20 mouse cellular contexts compared by ENCODE assay signal in genomic region chr8:125727797-125728196, GRCm38 (mm10). TPM values are rescaled to one million over a fixed set of nuclear protein-coding genes. Genes with fewer than 3 reads are reported as not detected.
A peak's percentile ranks its signal among the peaks of the same experiment; 100 is the strongest.
DNase-seq lines count a peak whose midpoint lies in the region; ATAC-seq lines count a peak whose summit lies in the region.
"Had no signal": no experiment of that assay in that cellular context is flagged by ENCODE, and none has a peak within 500 bp of the region (broad histone marks: within the 10 kb centered on the region; RNA-seq: fewer than 3 reads in every experiment).

No protein-coding gene starts in this region.

- no peaks in the 10 kb centered on the region for H3K36me3 ChIP-seq in limb, embryonic 13.5 days
- H3K36me3 ChIP-seq: embryonic facial prominence, embryonic 15.5 days; hindbrain, embryonic 15.5 days; midbrain, embryonic 13.5 days had no signal

- DNase-seq in lung, adult 18-20 months, result peak; percentile 33 to 46
- no peak for DNase-seq in lung, postnatal 14 days
- DNase-seq in lung, postnatal 10 days, result peak; percentile 46
- DNase-seq in right cerebral cortex, postnatal 25 days, result no peak
- no peak for DNase-seq in adrenal gland, postnatal 4 days (ENCODE audit: low spot score in 2 of 2)
- DNase-seq: adrenal gland, postnatal 25 days; cerebellum, adult 11 months; cerebellum, adult 9-11 months; gastrocnemius, adult 2 months; kidney, adult 9 months; kidney, postnatal 36 days; thymus, postnatal 14 days had no signal

- H3K4me1 ChIP-seq in limb, embryonic 13.5 days, result peaks cover 43% of the 10 kb centered on the region
- H3K4me1 ChIP-seq: midbrain, embryonic 13.5 days had no signal

- H3K4me2 ChIP-seq in limb, embryonic 13.5 days (replicated peaks), result no peak overlapping the region
- H3K4me2 ChIP-seq: embryonic facial prominence, embryonic 15.5 days; hindbrain, embryonic 15.5 days; midbrain, embryonic 13.5 days had no signal

- no peaks in the 10 kb centered on the region for H3K27me3 ChIP-seq in limb, embryonic 13.5 days
- H3K27me3 ChIP-seq: embryonic facial prominence, embryonic 15.5 days; hindbrain, embryonic 15.5 days; midbrain, embryonic 13.5 days had no signal

- WGBS in limb, embryonic 13.5 days, result 46% methylated on average over 8 of the region's 8 CpGs

- H3K9ac ChIP-seq in limb, embryonic 13.5 days, result no peak overlapping the region
- H3K9ac ChIP-seq: embryonic facial prominence, embryonic 15.5 days; hindbrain, embryonic 15.5 days; liver, embryonic 14.5 days; midbrain, embryonic 13.5 days had no signal

- H3K4me3 ChIP-seq in limb, embryonic 13.5 days, result no peak overlapping the region
- H3K4me3 ChIP-seq: embryonic facial prominence, embryonic 15.5 days; gastrocnemius, adult 2 months; hindbrain, embryonic 15.5 days; midbrain, embryonic 13.5 days had no signal

- H3K9me3 ChIP-seq in limb, embryonic 13.5 days, result no peaks in the 10 kb centered on the region
- H3K9me3 ChIP-seq: embryonic facial prominence, embryonic 15.5 days; hindbrain, embryonic 15.5 days; midbrain, embryonic 13.5 days had no signal

- H3K27ac ChIP-seq in limb, embryonic 13.5 days, result no peak overlapping the region
- H3K27ac ChIP-seq: embryonic facial prominence, embryonic 15.5 days; gastrocnemius, adult 2 months; hindbrain, embryonic 15.5 days; liver, embryonic 14.5 days; midbrain, embryonic 13.5 days had no signal

- peak; percentile 24; the same call in 1 of the 2 replicates for ATAC-seq in limb, embryonic 13.5 days (ENCODE audit: low FRiP score, low read depth)
- ATAC-seq in megakaryocyte-erythroid progenitor cell, adult 5-6 weeks (replicated peaks; ENCODE audit: low FRiP score, low TSS enrichment, poor library complexity, severe bottlenecking), result no peak
- ATAC-seq: forebrain, embryonic 14.5 days; midbrain, embryonic 13.5 days had no signal

RNA-seq across cellular contexts. Expression of gene Ntpcr, which starts 2.0 kb away (rescaled TPM):
- 29.8 and 32.6 TPM in 2 replicates for polyA plus RNA-seq in limb, embryonic 13.5 days (2015; fragmentation: Nextera tagmentation; extraction: Ambion mirVana)
- 28.5 and 30.9 TPM in 2 replicates for total RNA-seq in megakaryocyte-erythroid progenitor cell, adult 5-6 weeks (2014; fragmentation: Nextera tagmentation)
- total RNA-seq in megakaryocyte-erythroid progenitor cell, adult 5-6 weeks (2017), result 18.2 and 66.2 TPM in 2 replicates
- total RNA-seq in adrenal gland, postnatal 4 days (2021), result 10 to 100 TPM; 22.5 to 24.4 TPM

RNA-seq across cellular contexts. Expression of gene Map10, which starts 58.2 kb away (rescaled TPM):
- polyA plus RNA-seq in limb, embryonic 13.5 days (2015; fragmentation: Nextera tagmentation; extraction: Ambion mirVana), result 6.4 and 6.7 TPM in 2 replicates
- total RNA-seq in megakaryocyte-erythroid progenitor cell, adult 5-6 weeks (2014; fragmentation: Nextera tagmentation), result 0.45 and 1.2 TPM in 2 replicates
- total RNA-seq in megakaryocyte-erythroid progenitor cell, adult 5-6 weeks (2017), result 1.3 TPM in 1 of 2 replicates, not detected in the other
- 1 to 10 TPM; 5.5 to 6.2 TPM for total RNA-seq in adrenal gland, postnatal 4 days (2021)
- polyA plus RNA-seq: C2C12 had no signal

Comparison
In these comparisons a context has a peak if more than half of its experiments do, and no peak if none do; other contexts are left out.
1. DNase-seq: peak in lung, adult 18-20 months (2 of 2) and lung, postnatal 10 days (single experiment); none in lung, postnatal 14 days (single experiment), right cerebral cortex, postnatal 25 days (single experiment) and adrenal gland, postnatal 4 days (0 of 2).